Mouse (Mus musculus) heart, postnatal 4 days (tissue): ENCODE results near the gene Chst11. TPM values are rescaled to one million over a fixed set of nuclear protein-coding genes. Genes with fewer than 3 reads are reported as not detected.
"Not testable (repeated sequence)": the region's sequence is repeated elsewhere in the genome, so short reads cannot be mapped to it uniquely, and the experiment has no call there.

Experiments used
- DNase-seq: peaks from one replicate; pipeline ENCODE4 v3.0.0; 2021
- total RNA-seq, 2 experiments: library from RNA; stranded (reverse); gene quantifications; 2 replicates each; pipeline ENCODE4 v1.2.3; 2021

The Chst11 gene
- total RNA-seq, 2 experiments from 2014 or later: 3.6 to 5.2 TPM

DNA sequence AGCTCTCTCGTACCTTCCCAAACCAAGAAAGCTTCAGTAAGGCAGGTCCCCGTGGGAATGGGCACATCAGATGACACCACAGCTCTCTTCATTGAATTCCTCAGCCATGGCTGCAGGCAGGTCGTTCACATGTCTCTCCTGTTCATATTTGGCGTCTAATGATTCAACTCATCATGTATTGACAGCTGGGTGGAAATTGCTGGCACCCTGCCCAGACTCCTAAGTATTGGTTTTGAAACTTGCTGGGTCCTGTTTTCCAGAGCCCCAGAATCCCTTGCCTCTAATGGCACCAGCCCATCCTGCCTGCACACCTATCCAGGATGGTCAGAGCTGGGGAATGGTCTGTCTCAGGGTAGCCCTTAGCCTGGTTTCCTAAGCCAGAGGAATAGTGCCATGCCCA, 127.0 kb downstream of the Chst11 start:
- DNase-seq: no peak

DNA sequence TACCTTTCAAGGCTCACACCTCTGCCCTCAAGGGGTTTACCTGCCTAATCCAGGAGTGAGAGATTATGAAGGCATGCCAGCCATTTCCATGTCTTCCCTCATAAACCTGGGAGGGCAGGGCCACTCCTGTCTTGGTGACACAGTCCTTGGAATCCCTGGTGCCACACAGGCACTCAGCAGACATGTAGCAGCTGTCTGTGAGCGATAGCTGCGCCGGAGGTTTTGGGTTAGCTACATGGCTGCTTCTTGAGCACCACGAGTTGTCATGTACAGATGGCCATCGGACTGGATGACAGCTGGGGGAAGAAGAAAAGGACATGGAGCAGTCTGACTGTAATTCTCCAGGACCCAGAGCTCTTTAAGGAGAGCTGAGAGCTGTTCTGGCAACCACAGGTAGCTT, 129.3 kb downstream of the Chst11 start:
- DNase-seq: no peak

DNA sequence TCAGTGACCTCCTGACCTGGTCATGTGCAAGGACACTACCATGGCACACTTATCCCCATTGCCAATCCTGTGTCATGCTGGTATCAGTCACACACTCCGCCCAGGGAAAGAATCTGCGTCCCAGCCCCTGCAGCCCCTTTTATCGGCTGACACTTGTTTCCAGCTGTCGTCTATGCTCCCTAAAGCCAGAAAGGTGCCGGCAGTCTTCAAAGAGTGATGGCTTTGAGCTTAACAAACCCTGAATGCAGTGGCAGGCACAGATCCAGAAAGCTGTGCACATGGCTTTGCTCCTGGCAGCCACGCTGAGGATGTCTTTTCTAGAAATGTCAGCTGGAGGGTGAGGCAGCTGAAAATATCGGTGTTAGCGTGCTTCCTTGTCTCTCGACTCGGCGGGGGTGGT, 131.6 kb downstream of the Chst11 start:
- peak; percentile 46 for DNase-seq

DNA sequence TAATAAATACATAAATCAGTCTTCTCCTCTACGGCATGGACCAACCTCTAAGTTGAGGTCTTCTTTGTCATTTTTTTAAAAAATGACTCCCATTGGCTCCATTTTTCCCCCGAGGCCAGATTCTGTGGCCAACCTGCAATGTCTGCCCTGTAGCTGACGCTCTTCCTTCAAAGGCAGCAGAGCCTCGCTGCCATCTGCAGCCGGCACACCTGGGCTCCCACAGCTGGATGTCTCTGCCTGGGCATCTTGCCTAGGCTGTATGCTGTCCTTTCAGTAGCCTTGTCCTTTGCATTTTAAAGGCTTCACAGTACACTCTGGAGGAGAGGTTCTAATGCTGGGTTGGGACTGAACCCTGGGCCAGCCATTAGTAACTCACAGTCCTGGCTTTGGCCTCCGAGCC, 132.6 kb downstream of the Chst11 start:
- no peak for DNase-seq

DNA sequence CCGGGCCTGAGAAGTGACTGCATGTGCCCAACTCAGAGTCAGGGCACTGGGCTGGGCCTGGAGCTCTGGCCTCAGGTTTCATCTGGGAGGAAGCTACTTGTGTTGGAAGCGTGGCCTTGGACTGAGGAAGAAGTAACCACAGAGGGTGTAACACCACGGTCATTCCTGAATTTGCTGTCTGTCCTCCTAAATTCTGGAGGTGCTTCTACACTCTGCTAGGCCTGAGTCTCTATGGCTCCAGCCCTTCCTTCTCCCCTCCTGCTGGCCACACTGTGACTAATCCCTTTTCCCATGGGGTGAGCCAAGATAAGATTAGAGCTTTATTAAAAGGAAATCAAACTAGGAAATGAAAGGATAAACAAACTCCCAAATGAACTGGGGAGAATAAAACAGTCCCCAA, 133.3 kb downstream of the Chst11 start:
- DNase-seq: no peak

DNA sequence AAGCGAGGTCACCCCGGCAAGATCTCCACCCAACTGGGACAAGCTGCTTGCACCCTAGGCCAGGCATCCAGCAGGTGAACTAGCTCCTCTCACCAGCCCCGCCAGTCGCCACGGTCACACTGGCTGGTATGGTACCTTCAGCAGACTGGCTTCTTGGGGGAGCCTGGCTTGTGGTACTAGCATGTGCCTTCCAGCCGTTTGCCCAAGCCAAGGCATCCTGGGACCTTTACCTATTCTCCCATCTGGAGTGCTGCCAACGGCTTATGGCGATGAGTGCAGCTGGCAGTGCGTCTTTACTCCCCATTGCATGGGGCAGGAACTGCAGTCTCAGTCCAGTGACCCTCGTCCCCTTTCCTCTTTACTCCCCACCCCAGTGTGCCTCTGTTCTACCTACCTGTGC, 133.7 kb downstream of the Chst11 start:
- DNase-seq: peak; percentile 20

DNA sequence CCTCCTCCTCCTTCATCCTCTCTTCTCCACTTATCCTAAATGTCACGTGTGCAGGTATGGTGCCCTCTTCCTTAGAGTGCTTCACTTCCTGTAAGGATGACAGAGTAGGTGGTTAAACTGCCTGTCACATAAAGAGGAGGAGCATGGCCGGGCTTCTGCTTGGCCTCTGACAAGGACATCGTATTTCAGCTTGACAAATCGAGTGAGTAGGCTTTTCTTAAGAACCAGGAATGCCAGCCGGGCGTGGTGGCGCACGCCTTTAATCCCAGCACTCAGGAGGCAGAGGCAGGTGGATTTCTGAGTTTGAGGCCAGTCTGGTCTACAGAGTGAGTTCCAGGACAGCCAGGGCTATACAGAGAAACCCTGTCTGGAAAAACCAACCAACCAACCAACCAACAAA, 134.2 kb downstream of the Chst11 start:
- not testable (repeated sequence) for DNase-seq

DNA sequence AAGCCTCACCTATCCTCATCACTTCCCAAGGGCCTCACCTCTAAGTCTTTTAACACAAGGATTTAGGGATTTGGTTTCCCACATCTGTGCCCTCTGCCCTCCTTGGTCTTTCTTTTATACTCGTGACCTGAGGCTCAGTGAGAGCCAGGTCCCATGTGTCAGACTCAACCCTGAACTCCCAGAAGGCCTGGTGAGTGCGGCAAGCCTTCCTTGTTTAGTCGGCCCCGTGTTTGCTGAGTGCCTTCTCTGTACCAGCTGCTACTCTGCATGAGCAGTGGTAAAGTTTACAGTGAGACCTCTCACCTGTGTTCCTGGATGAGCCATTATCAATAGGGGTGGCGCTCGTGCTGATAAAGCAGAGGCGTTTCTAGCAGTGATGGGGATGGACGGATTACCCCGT, 134.6 kb downstream of the Chst11 start:
- DNase-seq: no peak

DNA sequence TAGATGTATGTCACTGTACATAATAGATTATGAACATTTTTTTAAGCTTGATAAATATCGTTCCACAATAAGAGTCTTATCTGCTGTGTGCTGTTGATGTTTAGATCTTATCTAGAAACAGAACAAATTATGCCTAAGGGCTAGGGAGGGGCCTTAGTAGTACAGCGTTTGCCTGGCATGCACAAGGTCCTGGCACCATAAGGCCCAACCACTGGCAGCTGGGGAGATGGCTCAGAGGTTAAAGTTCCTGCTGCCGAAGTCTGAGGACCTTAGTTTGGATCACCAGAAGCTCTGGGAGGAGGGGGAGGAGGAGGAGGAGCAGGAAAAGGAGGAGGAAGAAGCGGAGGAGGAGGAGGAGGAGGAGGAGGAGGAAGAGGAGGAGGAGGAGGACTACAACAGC, 135.6 kb downstream of the Chst11 start:
- DNase-seq: no peak

DNA sequence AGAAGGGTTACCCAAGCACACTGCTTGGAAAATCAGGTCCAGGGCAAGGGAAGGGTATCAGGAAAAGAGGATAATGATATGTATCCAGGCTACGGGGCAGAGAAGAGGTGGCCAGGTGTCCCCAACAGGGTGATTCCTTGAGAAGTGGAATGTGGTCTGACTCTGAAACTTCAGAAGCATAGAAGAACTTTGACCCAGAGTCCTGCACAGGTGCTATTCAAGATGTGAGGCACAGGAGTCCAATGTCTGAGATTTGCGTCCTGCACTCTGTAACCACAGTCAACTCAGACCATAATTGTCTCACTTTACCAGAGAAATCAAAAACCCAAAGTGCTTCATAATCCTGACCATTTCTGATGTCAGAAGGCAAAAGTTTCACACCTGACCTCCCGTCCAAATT, 139.3 kb downstream of the Chst11 start:
- DNase-seq: no peak

DNA sequence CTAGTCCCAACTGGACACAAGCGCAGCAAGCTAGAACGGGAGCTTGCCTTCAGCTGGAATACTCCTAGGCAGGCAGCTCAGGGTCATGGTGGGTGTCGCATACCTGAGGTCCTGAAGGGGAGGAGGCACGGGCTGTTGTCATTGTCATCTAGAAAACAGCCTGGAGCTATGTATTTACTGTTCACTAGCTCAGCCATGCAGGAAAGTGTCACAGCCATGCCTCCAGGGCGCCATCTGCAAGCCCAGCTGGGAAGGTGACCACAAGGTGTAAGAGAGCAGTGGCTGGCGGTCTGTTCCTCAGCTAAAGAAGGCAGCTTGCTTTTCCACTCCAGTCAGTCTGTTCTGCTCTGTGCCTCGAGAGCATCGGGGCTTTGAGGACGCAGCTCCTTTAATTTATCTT, 141.1 kb downstream of the Chst11 start:
- no peak for DNase-seq

DNA sequence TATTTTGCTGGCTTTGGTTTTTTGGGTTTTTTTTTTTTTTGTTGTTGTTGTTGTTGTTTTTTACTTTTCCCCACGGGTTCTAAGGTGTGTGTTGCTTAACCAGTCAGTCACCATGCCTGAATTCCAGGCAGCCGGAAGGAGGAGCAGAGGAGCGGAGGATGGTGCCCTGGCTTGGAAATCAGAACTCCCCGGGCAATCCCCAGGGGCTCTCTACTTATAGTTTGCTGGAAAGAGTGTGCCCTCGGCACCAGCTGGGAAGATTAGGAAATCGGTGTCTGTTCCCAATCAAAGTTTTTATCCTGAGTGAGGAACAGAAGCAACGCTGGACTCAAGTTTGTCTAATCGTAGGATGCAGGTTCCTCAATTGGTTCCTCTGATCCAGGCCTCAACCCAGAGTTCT, 143.1 kb downstream of the Chst11 start:
- no peak for DNase-seq

DNA sequence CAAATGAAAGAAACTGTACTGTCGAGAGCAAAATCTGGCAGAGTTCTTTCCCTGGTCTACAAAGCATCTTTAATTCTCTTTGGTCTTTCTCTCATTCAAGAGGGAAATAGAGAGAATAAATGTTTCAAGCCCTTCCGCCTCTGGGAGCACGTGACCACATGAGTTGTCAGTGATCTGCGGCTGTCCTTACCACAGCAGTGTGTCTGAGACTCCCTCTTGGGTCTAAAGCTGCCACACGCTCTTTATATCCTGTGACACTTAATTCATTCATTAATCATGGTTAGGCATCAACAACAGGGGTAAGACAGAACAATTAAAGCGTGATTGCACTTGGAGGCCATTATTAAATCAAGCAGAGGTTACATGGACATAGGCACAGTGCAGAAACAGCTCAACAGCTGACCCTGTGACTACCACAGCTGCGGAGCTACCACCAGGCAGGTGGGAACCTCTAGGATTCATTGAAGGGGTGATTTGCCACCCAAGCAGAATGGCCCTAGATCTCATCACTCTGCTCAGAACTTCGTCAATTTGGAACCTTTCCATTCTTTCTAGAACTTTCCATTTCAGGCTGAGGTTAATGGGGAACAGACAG, 144.4 kb downstream of the Chst11 start:
- no peak for DNase-seq

DNA sequence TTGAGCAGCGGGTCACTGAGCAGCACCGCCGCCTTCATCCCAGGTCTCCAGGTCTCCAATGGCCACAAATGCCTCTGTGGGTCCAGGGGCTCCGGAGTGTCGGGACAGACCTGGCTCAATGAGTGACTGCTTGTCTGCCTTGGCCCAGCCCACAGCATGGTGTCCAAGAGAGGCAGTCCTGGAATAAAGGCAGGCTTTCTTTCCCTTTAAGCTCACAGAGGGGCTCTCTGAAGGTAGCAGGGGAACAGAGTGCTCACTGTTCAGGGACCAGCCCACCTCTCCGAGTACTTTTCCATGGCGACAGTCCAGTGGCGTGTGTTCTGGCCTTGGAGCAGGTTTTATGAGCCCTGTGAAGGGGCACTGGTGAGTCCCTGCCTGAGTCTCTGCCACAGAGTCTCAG, 145.3 kb downstream of the Chst11 start:
- DNase-seq: no peak

DNA sequence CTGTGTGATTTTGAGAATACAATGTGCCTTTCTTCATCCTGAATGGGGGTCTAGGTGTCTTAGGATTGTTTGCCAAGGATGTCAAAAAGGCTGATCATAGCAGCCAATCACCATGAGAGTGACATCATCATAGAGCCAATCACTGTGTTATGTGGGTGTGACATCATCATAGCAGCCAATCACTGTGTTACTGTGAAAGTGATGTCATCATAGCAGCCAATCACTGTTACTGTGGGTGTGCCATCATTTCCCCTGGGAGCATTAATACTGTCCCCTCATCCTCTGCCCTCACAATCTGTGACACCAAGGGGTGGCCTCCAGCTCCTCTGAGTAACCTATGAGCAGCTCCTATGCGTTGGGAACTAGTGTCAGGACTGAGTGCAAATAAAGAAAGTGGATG, 146.6 kb downstream of the Chst11 start:
- DNase-seq: no peak

DNA sequence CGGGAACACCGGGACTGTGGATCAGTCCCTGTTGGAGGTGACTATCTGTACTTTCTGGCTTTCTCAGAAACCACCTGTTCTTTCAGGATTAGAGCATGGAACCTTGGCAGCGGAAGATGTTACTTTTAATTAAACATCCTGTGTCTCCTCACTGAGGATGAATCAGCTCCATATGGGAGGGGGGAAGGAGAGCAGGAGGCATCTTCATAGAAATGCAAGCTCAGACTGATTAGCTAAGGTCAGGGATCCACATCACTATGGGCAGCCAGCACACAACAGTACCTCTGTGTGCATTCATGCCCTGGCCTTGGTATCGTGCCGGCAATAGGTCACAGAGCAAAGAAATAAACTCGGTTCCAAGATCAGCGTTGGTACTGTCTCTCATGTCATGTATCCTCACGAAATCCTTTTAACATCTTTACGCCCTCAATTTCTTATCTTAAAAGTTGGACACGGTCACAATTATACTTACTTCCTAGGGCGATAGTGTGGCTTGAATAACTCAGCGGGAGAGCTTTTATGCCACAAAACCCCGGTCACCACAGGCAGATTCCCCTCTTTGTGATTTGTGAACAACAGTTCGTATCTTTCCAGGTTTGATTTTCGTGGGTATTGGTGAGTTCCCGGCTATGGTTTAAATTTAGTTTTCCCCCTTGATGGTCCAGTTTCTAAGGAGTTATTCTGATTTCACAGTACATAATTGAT, 148.7 kb downstream of the Chst11 start:
- DNase-seq: no peak

DNA sequence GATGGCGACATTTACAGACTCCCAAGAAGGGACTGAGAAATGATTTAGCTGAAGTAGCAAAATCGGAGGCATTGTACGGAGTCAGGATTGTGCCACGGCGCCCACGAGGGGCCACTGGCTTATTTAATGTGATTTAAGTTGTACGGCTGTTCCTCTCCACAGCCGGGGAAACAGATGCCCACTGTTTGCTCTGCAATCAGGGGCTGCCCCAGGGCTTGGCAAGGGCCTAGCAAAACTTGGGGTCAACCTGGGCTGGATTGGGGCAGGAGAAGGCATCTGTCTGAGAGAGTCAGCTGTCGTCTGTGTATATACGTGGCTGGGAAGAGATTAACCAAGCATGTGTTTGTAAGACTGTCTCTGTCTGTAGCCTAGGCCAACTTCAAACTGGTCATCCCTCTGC, 149.6 kb downstream of the Chst11 start:
- DNase-seq: no peak

DNA sequence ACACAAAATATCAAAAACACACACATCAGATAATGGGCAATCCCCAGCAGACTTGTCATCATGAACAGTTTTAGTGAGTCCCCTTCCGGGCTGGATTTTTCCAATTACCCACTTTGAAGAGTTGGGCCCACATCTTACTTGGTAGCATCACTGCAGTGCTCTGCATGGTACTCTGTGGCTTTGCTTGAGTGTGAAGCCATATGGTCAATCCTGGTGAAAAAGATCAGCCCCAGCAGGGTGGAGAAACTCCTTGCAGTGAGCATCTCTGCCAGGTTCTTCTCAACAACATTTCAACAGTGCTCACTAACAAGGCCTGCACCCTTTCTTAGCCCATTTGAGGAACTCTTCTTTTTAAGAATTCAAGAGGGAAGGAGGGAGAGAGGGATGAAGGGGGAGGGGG, 150.7 kb downstream of the Chst11 start:
- no peak for DNase-seq

DNA sequence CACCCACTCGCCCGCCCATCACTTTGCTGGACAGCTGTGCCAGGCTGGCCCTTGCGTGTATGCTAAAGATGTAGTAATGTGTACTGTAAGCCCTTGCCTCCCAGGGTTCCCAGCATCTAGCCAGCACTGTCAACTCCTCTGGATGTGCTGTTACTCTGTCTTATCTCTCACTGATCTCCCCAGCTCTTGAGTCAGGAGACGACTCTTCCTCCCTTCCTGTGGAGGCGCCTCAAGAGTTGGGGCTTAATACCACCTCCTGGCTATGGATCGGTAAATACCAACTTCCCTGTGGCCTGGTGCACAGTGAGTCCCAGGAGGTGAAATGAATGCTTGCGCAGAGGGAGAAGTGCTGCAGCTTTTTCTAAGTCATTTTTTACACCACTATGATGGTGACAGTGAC, 151.8 kb downstream of the Chst11 start:
- DNase-seq: no peak

DNA sequence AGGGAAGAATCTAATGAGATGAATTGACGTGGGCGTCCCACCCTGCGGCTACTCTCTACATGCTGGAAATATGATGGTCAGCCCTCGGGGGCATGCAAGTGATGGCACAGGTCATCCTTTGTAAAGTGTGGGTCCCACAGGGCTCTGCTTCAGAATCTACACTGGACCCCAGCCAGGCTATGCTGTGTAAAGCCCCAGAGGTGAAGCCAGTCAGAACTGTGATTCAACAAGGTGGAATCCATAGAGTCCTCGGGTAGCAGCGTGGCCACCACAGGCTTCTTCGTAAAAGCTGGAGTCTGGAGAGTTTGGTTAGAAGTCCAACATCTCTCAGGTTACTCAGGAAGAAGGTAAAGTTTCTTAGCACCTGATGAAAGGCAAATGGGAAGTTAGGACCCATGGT, 154.0 kb downstream of the Chst11 start:
- no peak for DNase-seq

DNA sequence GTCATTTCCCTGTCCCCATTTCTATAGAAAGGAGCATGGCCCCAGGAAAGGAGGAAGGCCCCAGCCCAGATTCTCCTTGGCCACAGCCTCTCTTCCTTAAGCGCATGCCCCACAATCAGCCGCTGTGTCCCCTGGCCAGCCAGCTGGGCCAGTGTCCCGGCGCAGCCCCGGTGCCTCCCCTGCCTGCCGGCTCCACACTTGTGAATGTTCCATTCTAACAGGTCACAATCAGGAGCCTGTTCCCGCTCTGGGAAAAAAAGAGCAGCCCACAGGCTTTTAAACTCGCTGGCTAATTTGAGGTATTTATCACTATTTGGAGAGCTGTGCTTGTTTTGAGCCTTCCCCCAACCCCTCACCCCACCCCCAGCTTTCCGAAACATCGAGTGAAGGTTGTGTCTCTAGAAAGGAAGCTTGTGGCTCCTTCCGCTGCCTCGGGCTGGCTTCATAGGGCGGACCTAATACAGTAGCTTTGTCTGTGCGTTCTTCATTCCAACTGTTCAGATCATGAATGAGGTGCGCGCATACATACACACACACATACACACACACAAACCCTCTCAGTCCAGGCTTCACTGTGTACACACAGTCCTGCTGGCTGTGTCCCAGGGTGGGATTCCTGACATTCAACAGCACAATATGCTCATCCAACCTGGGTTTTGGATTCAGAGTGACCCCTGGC, 155.1 kb downstream of the Chst11 start:
- no peak for DNase-seq

DNA sequence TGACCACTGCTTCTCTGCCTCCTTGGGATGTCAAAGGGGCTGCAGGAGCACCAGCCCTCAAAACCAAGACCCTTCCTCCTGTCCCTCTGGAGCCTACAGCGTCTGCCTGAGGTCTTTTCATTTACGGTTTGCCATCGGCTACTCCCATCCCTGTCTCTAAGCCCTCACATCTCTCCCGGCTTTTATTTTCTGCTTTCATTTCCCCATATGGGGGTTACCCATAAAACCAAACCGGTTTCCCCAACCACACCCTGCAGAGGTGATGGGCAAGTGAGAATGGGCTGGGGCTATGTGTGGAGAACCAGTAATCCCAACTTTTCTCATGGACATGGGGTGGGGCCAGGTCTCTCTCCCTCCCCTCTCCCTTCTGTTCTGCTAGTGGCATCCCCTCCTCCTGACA, 156.1 kb downstream of the Chst11 start:
- DNase-seq: no peak

DNA sequence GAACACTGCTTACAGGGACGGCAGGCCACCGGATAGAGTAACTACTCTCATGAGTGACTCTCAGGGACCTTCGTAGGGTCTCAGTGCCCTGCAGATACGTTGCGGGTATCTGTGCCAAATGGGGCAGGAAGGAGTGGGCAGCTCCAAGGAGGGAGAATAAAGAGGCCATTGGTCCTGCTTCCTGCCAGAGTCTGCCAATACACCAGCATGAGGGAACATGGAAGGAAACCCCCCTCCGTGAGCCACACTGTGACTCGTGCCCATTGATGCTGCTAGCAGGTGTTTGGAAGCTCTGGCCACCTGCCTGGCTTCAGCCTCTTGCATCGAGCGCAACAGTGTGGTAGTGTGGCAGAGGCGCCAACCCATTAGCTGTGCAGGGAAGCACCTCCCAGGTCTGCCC, 157.8 kb downstream of the Chst11 start:
- DNase-seq: no peak

DNA sequence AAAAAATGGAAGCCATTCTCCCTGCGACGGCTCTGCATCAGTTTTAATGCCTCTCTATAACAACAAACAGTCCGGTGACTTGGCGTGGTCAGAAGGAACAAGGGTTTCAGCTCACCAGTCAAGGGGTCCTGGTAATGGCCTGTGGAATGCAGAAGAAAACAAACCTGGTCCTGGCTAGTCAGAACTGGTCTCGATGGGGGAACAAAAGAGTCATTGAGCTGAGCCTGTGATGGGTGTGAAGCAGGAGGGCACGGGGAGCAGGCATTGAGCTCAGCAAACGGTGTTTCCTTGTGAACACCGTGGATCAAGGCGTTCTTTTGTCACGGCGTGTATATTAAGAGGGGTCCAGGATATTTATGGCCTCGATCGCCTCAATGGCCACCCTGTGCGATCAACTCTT, 160.5 kb downstream of the Chst11 start:
- no peak for DNase-seq
